18 mouse cellular contexts compared by ENCODE assay signal in the genomic region with DNA sequence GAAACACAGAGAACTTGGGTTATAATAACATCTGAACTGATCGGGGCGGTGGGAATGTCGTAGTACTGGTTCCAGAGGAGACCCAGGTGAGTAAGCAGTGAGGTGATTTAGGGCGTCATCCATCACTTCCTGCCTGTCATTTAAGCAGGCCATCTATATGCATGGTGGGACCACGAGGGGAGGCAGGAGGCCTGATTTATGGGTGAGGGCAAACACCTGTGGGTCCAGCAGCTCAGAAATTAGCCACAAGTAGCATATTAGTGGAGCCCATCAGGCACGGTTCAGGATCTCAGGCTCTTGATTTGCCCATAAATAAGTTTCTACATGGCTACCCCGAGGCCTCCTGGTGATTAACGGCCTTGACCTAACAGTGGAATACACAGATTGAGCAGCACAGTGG.
DNase-seq lines count a peak whose midpoint lies in the region; ATAC-seq and TF ChIP-seq lines count a peak whose summit lies in the region.
"Had no signal": no experiment of that assay in that cellular context is flagged by ENCODE, and none has a peak within 500 bp of the region (broad histone marks: within the 10 kb centered on the region; RNA-seq: fewer than 3 reads in every experiment).

No protein-coding gene starts in this region.

- H3K4me1 ChIP-seq in kidney, adult 2 months (ENCODE audit: control insufficient read depth, insufficient read depth, low read length): peaks cover 17% of the 10 kb centered on the region
- H3K4me1 ChIP-seq in neural tube, embryonic 13.5 days (replicated peaks): peaks cover 5% of the 10 kb centered on the region; the same call in 1 of the 2 replicates
- H3K4me1 ChIP-seq: forebrain, embryonic 13.5 days; heart, embryonic 13.5 days; midbrain, embryonic 10.5 days had no signal

- no peak overlapping the region for H3K4me2 ChIP-seq in neural tube, embryonic 13.5 days
- H3K4me2 ChIP-seq: forebrain, embryonic 13.5 days; heart, embryonic 13.5 days had no signal

- H3K9ac ChIP-seq in neural tube, embryonic 13.5 days: no peak overlapping the region
- H3K9ac ChIP-seq: forebrain, embryonic 13.5 days; heart, embryonic 13.5 days; liver, postnatal 0 days had no signal

- no peak for TF ChIP-seq CTCF in kidney, adult 2 months (conservative IDR thresholded peaks at IDR 0.05; ENCODE audit: insufficient read depth, insufficient read length, low read depth, low read length)

- H3K36me3 ChIP-seq in kidney, adult 2 months (ENCODE audit: control insufficient read depth, insufficient read depth, low read length): no peaks in the 10 kb centered on the region
- H3K36me3 ChIP-seq in neural tube, embryonic 13.5 days: no peaks in the 10 kb centered on the region
- H3K36me3 ChIP-seq: heart, embryonic 13.5 days; midbrain, embryonic 10.5 days had no signal

- 20% methylated on average over 8 of the region's 8 CpGs for WGBS in kidney, adult 2 months
- 43% methylated on average over 8 of the region's 8 CpGs for WGBS in neural tube, embryonic 13.5 days

- H3K27ac ChIP-seq in kidney, adult 2 months (ENCODE audit: insufficient read depth, low read depth, low read length): peak overlapping the region; percentile 59
- H3K27ac ChIP-seq in neural tube, embryonic 13.5 days (replicated peaks): no peak overlapping the region
- H3K27ac ChIP-seq: forebrain, embryonic 13.5 days; heart, embryonic 13.5 days; midbrain, embryonic 10.5 days had no signal

- ATAC-seq in neural tube, embryonic 13.5 days (ENCODE audit: low read depth): peak; percentile 53; the same call in 1 of the 2 replicates
- no peak for ATAC-seq in erythroblast, adult 5-6 weeks (replicated peaks; ENCODE audit: low FRiP score, poor library complexity, severe bottlenecking)
- ATAC-seq: forebrain, embryonic 13.5 days; hindbrain, embryonic 16.5 days; liver, postnatal 0 days had no signal

- no peaks in the 10 kb centered on the region for H3K9me3 ChIP-seq in neural tube, embryonic 13.5 days
- H3K9me3 ChIP-seq: forebrain, embryonic 13.5 days; heart, embryonic 13.5 days; midbrain, embryonic 10.5 days had no signal

- H3K27me3 ChIP-seq in kidney, adult 2 months (replicated peaks; ENCODE audit: control insufficient read depth, insufficient read depth, low read length): no peaks in the 10 kb centered on the region
- no peaks in the 10 kb centered on the region for H3K27me3 ChIP-seq in neural tube, embryonic 13.5 days
- H3K27me3 ChIP-seq: forebrain, embryonic 13.5 days; heart, embryonic 13.5 days had no signal

- H3K4me3 ChIP-seq in kidney, adult 2 months (ENCODE audit: insufficient read depth, low read depth, low read length): no peak overlapping the region
- H3K4me3 ChIP-seq in neural tube, embryonic 13.5 days: no peak overlapping the region
- H3K4me3 ChIP-seq: forebrain, embryonic 13.5 days; heart, embryonic 13.5 days; midbrain, embryonic 10.5 days had no signal

- TF ChIP-seq POLR2A in kidney, adult 2 months (IDR thresholded peaks at IDR 0.05; ENCODE audit: low read depth, low read length): no peak

- peak; percentile 5 for DNase-seq in hindlimb bud, embryonic 11.5 days (ENCODE audit: extremely low spot score, low read depth, low spot score)
- DNase-seq in kidney, adult 2 months: peak; percentile 80
- peak; percentile 70 for DNase-seq in kidney, postnatal 14 days
- DNase-seq in retina, postnatal 1 day: no peak
- no peak for DNase-seq in layer of hippocampus, adult 9-11 months
- DNase-seq: cerebellum, adult 9-10 months; heart, postnatal 36 days; liver; liver, postnatal 0 days; lung, postnatal 36 days; right cerebral cortex, adult 18-20 months; thymus, adult 18-20 months had no signal

Comparison
In these comparisons a context has a peak if more than half of its experiments do, and no peak if none do; other contexts are left out.
1. DNase-seq: peak in hindlimb bud, embryonic 11.5 days (single experiment), kidney, adult 2 months (single experiment) and kidney, postnatal 14 days (single experiment); none in retina, postnatal 1 day (single experiment) and layer of hippocampus, adult 9-11 months (single experiment).